Mouse (Mus musculus) testis, postnatal 14 days (tissue): ENCODE results near the gene Lhpp.

ENCODE experiments used
- DNase-seq: peaks from one replicate; pipeline ENCODE4 v3.0.0; 2021; ENCODE audit warnings: low spot score

The Lhpp gene

DNA sequence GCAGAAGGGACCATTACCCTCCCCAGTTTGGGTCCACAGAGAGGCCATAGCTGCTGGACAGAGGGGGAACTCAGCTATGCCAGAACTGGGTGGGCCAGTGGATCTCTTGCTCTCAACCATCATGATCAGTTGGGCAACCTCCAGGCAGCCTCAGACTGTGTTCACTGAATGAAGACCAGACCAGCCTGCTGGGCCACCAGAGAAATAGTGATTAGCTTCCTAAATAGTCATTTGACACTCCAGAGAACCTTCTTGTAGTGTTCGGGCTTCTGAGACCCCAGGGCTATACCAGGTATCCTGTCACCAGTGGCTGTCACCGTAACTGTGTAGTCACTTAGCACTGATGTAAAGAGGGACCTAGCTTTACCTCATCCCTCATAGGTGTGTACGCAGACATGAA, 71.9 kb downstream of the Lhpp start:
- DNase-seq = no peak

DNA sequence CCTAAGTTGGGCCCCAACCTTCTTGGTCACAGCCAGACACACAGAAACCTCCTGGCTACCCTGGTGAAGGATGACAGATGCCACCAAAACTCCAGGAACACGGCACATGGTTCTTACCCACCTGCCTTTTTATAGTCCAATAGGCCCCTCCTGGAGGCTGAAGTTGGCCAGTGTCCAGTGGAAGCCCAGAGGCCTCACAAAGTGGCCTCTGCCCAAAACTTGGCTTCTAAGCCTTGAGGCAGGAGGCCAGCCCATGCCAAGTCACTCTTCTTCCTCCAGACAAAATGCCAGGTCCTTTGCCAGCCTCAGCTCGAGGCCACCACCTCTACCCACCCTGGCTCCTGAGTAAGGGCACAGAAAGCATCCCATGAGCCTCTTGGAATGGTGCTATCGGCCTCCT, 72.5 kb downstream of the Lhpp start:
- no peak for DNase-seq

DNA sequence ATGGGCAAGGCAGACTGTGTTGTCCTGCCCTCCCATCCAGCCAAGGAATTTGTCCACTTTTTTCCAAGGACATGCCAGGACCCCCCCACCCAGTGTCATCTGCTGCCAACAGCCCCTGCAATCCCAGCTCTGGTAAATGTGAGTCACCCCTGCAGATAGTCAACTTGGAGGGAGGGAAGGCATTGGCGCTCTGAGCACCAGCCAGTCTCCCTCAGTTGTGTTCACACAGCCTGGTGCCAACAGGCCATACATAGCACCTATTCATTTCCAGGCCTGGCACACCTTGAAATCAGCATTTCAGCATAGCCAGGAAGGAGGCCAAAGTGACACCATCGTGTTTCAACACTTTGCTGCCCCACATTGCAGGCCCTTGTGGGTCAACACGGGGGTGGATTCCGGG, 73.5 kb downstream of the Lhpp start:
- no peak for DNase-seq

- no peak for DNase-seq
Observed at GRCm38 (mm10) chr7:132686515-132686914, 76.1 kb downstream of the Lhpp start.

GRCm38 (mm10) chr7:132687897-132688296, 77.5 kb downstream of the Lhpp start:
- DNase-seq = no peak

GRCm38 (mm10) chr7:132688721-132689120, 78.3 kb downstream of the Lhpp start:
- no peak for DNase-seq

GRCm38 (mm10) chr7:132689722-132690121, 79.3 kb downstream of the Lhpp start:
- no peak for DNase-seq

- DNase-seq = no peak
Observed at GRCm38 (mm10) chr7:132690716-132691472, 80.5 kb downstream of the Lhpp start.

- no peak for DNase-seq
Observed at GRCm38 (mm10) chr7:132692719-132693118, 82.3 kb downstream of the Lhpp start.

DNA sequence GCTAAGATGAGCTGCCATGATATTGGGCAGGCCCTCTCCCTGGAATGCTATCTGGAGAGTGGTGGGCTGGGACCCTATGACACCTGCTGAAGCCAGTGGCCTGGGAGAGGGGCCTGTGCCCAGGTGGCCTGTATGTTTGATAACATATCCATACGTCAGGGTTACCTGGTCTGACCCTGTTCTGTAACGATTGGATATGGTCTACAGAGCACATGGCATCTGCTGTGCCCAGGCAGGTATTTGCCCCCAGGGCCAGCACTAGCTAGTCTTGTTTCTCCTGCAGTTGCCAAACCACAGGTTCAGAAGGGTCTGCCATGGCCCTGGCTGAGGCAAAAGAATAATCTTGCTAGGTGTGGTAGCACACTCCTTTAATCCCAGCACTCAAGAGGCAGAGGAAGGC, 83.1 kb downstream of the Lhpp start:
- no peak for DNase-seq

DNA sequence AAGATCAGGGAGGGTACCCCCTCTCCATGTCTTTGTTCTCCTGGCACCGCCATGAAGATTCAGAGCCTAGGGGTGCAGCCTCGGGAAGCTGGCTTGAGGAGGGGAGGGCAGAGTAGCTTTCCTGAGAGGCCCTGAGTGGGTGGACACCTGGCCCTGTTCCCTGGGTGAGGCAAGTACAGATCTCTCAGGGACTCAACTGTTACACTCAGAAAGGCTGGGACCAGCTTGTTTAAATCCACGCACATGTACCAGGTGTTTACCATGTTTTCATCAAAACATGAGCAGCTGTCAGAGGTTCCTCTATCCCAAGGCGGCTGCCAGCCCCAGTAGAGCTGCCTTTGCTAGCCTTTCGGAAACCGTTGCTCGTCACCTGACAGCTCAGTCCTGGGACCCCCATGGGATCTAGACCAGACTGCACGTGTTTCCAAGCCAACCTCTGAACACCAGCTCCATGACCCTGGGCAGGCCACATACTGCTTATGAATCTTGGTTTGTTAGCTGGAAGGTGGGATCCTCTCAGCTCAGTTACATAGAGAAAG, 86.9 kb downstream of the Lhpp start:
- no peak for DNase-seq

DNA sequence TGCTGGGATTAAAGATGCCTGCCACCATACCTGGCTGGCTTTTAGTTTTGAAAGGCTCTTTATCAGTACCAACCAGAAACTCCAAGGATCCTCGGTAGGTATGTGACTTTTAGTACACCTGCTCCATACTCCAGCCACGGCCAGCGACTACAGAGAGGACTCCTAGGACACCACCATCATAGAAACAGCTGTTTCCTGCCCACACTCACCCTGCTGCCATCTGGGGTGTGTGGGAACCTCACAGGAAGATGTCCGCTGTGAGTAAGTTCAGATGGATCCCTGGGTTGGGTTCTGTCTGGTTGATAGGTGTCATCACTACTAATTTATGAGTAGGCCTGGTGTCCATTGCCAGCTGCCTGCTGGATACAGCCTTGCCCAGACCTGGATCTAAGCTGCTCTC, 88.3 kb downstream of the Lhpp start:
- DNase-seq = no peak

GRCm38 (mm10) chr7:132699165-132699564, 88.7 kb downstream of the Lhpp start:
- no peak for DNase-seq

DNA sequence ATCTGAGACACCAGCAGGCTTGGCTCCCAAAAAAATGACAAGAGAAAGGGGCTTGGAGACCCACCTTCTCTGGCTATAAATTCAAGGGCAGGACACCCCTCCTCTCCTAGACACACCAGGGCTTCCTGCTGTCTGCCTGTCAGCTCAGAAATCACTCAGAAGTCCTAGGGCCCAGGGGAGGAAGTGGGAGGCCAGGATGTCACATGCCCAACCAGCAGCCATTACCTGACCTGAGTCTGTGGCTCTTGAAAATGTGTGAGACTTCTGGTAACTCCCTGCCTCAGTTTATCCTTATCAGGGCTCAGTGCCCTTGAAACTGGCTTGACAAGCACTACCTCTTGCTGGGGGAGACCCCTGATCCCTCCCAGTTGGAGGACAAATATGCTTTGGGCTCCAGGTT, 89.2 kb downstream of the Lhpp start:
- no peak for DNase-seq

DNA sequence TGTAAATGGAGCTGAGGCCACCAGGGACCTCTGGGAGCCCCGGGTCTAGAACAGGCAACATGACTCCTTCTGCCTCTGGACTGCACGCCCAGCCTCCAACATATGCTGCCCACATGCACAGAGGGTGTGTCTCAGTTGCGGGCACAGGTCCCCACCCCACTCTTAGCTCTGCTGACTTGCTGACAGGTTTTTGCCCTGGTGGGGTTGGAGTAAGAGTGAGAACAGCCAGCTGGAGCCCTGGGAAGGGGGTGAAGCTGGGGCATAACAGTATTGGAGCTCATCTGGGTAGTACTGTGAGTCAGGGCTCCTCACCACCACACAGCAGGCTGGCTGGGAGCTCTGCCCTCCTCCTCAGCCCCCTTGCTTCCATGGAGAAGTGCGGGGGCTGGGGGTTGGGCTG, 89.7 kb downstream of the Lhpp start:
- DNase-seq = no peak

- DNase-seq = no peak
Observed at GRCm38 (mm10) chr7:132701412-132701811, 91.0 kb downstream of the Lhpp start.

GRCm38 (mm10) chr7:132702024-132702423, 91.6 kb downstream of the Lhpp start:
- no peak for DNase-seq

DNA sequence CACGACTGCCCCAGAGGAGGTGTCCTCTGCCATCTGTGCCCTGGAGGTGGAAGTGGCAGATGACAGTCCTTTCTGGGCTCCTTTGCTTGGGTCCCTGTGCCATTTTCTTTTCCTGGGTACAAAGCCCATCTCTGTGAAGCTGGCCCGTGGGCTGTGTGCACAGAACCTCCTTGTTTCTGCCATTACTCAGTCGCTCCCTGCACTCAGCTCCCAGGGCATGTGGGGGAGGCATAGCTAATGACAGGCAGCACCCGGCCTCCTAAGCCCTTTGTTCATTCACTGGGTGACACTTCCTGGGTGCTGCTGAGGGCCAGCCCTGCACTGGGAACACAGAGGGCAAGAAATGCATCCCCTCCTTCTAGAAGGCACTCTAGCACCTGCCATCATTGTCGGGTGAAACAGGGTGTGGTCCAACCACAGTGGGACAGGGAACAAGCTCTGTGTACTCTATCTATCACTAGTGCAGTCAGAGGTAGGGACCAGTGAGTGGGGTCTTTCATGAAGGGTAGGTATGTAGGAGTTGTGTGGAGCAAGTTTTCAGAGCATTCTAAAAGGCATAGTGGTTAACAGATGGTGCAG, 92.1 kb downstream of the Lhpp start:
- no peak for DNase-seq

- DNase-seq = no peak
Observed at GRCm38 (mm10) chr7:132703515-132704309, 93.3 kb downstream of the Lhpp start.

GRCm38 (mm10) chr7:132704310-132704875, 94.0 kb downstream of the Lhpp start:
- DNase-seq = no peak

- DNase-seq = no peak
Observed at GRCm38 (mm10) chr7:132705130-132705529, 94.7 kb downstream of the Lhpp start.

GRCm38 (mm10) chr7:132711579-132711978, 101.1 kb downstream of the Lhpp start:
- no peak for DNase-seq
